Mouse (Mus musculus) ES-E14 (cell line): Measurements from ENCODE around the gene Khdc1c.

Experiments used
- CHD2 ChIP-seq: IDR thresholded peaks from 2 replicates; pipeline ENCODE4 v1.6.1; 2014; ENCODE audit warnings: mild to moderate bottlenecking, low read depth, low read length, inconsistent platforms
- HCFC1 ChIP-seq: IDR thresholded peaks from 2 replicates; pipeline ENCODE4 v1.6.1; 2012; ENCODE audit warnings: low read length, inconsistent platforms, borderline replicate concordance; ENCODE audit not compliant: insufficient read depth
- MAFK ChIP-seq: IDR thresholded peaks from 2 replicates; pipeline ENCODE4 v1.6.1; 2014; ENCODE audit warnings: mild to moderate bottlenecking, low read depth, low read length, inconsistent platforms; ENCODE audit not compliant: insufficient read depth
- ZC3H11A ChIP-seq: IDR thresholded peaks from 2 replicates; pipeline ENCODE4 v1.6.1; 2012; ENCODE audit warnings: low read depth, mild to moderate bottlenecking, inconsistent platforms, low read length, borderline replicate concordance
- ZNF384 ChIP-seq: IDR thresholded peaks from 2 replicates; pipeline ENCODE4 v1.6.1; 2012; ENCODE audit warnings: low read depth, low read length, inconsistent platforms

- TF ChIP-seq MAFK (no peak), ZC3H11A (no peak), ZNF384 (no peak), HCFC1 (no peak), CHD2 (no peak)
Observed at GRCm38 (mm10) chr1:21419370-21419769, 51.2 kb downstream of the Khdc1c start.
